Mouse (Mus musculus): ENCODE measurements around the gene Tmcc3.

DNA sequence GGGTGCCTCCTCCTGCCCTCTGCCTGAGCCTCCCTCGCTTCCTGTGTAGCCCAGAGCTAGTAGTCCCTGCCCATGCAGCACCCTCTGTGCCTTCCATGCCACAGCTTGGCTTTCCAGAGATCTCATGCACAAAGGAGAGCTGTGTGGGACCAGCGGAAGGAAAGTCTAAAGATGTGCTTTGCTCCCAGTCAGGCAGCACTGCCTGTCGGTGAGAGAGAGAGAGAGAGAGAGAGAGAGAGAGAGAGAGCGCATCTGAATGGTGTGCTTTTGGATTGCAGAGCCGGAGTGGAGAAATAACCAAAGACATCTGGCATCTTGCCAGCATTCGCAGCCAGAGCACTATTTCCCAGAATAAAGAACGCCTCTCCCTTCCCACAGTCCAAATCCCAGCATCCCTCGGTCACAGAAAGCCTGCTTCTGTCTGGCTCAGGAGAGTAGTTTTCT, 182.7 kb downstream of the Tmcc3 start:
- TF ChIP-seq POLR2A (IDR thresholded peaks at IDR 0.05; ENCODE audit: insufficient read depth, low read depth, low read length) (no peak), CTCF (IDR thresholded peaks at IDR 0.05; ENCODE audit: insufficient read depth, low read depth, low read length) (no peak)
